Mouse (Mus musculus): Measurements from ENCODE around the gene Krt36.

DNA sequence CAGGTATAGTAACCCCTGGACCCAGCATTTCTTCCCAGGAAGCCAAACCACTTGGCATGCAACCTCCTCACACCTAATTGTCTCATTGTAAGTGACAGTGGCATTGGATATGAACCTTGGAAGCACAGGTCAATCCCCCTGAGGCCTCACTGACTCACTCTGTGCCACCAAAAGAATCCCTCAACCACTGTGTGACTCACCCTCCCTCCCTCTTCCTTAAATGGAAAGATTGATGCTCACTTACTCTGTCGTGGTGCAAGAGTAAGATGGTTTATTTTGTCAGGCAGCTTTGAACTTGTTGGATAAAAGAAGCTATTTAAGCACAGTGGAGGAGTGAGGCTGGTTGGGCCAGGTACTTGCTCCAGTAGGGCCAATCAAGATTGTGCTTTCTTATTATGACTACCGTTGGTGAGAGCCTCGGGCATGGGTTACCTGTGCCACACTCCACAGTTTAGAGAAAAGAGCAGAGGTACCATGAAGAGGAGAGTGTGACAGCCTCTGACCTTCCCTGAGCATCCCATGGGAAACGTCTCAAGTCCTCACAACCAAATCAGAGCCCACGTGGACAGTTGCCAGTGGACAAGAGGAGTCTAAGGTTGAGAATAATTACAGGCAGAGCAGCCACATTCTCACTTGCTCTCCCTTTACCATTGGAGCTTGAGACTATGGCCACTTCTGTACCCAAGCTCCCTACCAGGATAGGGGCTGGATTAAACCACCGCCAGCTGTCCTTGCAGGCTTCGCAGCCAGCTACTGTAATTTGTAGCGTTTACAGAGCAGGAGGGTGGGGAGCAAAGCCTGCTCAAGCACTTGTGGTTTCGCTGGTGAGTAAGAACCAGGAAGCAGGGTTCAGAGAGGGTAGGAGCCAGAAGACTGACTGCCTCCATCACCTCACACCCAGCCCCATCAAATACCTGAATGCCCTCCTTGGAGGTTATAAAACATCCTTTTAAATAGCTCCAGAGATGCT, 49.5 kb downstream of the Krt36 start:
- TF ChIP-seq HCFC1 (IDR thresholded peaks at IDR 0.05; ENCODE audit: borderline replicate concordance, insufficient read depth, low read length): no peak
- TF ChIP-seq CHD2 (IDR thresholded peaks at IDR 0.05; ENCODE audit: low read depth, low read length): no peak
- TF ChIP-seq ZC3H11A (IDR thresholded peaks at IDR 0.05; ENCODE audit: borderline replicate concordance, low read depth, low read length): no peak
- no peak for TF ChIP-seq ZNF384 (IDR thresholded peaks at IDR 0.05; ENCODE audit: low read depth, low read length)
- TF ChIP-seq MAFK (IDR thresholded peaks at IDR 0.05; ENCODE audit: insufficient read depth, low read depth, low read length): no peak
